Comparison of ENCODE assay signal across 8 mouse cellular contexts in the genomic region with DNA sequence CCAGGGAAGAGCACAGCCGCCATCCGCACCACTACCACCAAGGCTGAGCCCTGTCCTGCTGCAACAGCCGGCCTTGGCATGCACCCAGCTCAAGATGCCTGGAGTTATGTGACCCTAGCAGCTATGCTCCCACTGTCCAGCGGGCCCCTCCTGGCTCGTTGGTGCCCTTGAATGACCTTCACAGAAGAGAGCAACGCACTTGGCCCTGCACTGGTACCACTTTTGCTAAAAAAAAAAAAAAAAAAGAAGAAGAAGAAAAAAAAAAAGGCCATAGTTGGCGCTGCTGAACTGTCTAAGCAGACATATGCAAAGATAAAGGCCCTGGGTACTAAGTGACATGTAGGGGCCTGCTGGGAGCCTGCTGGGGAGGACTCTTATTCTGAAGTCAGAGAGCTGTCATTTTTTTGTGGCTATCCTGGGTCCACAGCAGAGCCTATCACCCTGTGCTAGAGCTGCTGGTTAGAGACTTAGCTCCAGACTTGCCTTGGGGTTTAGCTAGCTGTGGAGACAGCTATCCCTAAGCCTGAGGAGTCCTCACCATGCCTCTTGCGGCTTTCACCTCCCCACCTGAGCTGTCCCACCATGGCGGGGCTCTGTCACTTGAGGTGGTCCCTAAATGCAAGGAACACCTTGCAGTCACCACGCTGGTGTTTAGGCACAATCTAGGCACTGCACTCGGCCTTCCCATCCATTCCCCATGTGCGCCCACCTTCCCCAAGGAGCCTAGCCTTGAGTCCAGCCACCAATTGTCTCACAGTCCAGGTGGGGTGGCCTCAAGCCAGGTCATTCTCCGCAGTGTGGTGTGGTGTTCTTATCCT. TPM values are rescaled to one million over a fixed set of nuclear protein-coding genes. Genes with fewer than 3 reads are reported as not detected.
A peak's percentile ranks its signal among the peaks of the same experiment; 100 is the strongest.
DNase-seq lines count a peak whose midpoint lies in the region; ATAC-seq and TF ChIP-seq lines count a peak whose summit lies in the region.

No protein-coding gene starts in this region.

- peak; percentile 33; the same call in 1 of the 2 replicates for ATAC-seq in heart, embryonic 13.5 days (ENCODE audit: extremely low read depth, insufficient number of reproducible peaks, low FRiP score, low TSS enrichment)

- peaks cover 50% of the 10 kb centered on the region for H3K4me1 ChIP-seq in heart, embryonic 13.5 days

- peak overlapping the region; percentile 65 for H3K9ac ChIP-seq in heart, embryonic 13.5 days

- no peaks in the 10 kb centered on the region for H3K27me3 ChIP-seq in heart, embryonic 13.5 days (replicated peaks)
- H3K27me3 ChIP-seq in myocyte (ENCODE audit: control insufficient read depth, insufficient read depth, insufficient read length), result no peaks in the 10 kb centered on the region

- peak overlapping the region; percentile 47 for H3K4me2 ChIP-seq in heart, embryonic 13.5 days
- no peak overlapping the region for H3K4me2 ChIP-seq in myocyte (ENCODE audit: low read depth)

- H3K4me3 ChIP-seq in heart, embryonic 13.5 days, result 0 out of 2 replicates have a peak overlapping the region, but pooled peaks have one; percentile 3
- no peak overlapping the region for H3K4me3 ChIP-seq in myocyte

- peak overlapping the region; percentile 93 for H3K27ac ChIP-seq in heart, embryonic 13.5 days (replicated peaks)

- peaks cover 45% of the 10 kb centered on the region for H3K36me3 ChIP-seq in heart, embryonic 13.5 days
- H3K36me3 ChIP-seq in myocyte (ENCODE audit: control insufficient read depth, insufficient read depth), result peaks cover 12% of the 10 kb centered on the region

- peak; percentile 10 for TF ChIP-seq POLR2A in myocyte (IDR thresholded peaks at IDR 0.05; ENCODE audit: insufficient read length, low read depth)

- no peak overlapping the region for H3ac ChIP-seq in myocyte (ENCODE audit: control insufficient read depth, insufficient read length)

- no peaks in the 10 kb centered on the region for H3K79me2 ChIP-seq in myocyte (ENCODE audit: control insufficient read depth, insufficient read depth)

- peak; percentile 55 for DNase-seq in retina, postnatal 1 day
- DNase-seq in retina, embryonic 14.5 days (ENCODE audit: low spot score), result no peak
- peak; percentile 51 to 53 for DNase-seq in adrenal gland, adult 18-20 months (ENCODE audit: low spot score in 2 of 2)
- peak; percentile 54 to 76 for DNase-seq in kidney, postnatal 36 days
- DNase-seq in frontal cortex, postnatal 14 days (ENCODE audit: low spot score in 2 of 2), result no peak
- no peak for DNase-seq in right cerebral cortex, adult 2 months (ENCODE audit: low spot score in 2 of 2)

- no peaks in the 10 kb centered on the region for H3K9me3 ChIP-seq in heart, embryonic 13.5 days

- WGBS in heart, embryonic 13.5 days, result 33% methylated on average over 13 of the region's 13 CpGs

TF ChIP-seq in myocyte, 11 proteins besides CTCF, POLR2A, EP300 and RAD21:
- TF ChIP-seq CEBPB (IDR thresholded peaks at IDR 0.05; ENCODE audit: insufficient read depth, poor library complexity, severe bottlenecking) (no peak), TCF3 (IDR thresholded peaks at IDR 0.05; ENCODE audit: insufficient read length, low read depth) (no peak), POLR2AphosphoS2 (IDR thresholded peaks at IDR 0.05; ENCODE audit: insufficient read length, low read depth) (peak; percentile 64), MAX (IDR thresholded peaks at IDR 0.05; ENCODE audit: low read depth) (no peak), MYOD1 (IDR thresholded peaks at IDR 0.05; ENCODE audit: control insufficient read depth in 1 of 3, insufficient read length in 2 of 3, low read depth in 2 of 3) (no peak), USF1 (IDR thresholded peaks at IDR 0.05; ENCODE audit: low read depth) (no peak)

RNA-seq across cellular contexts. Expression of a gene that starts 5.4 kb away (rescaled TPM):
- 10 to 100 TPM; 31.4 to 77.1 TPM for total RNA-seq in adrenal gland, adult 18-20 months (2021)
- polyA plus RNA-seq in heart, embryonic 13.5 days (2015; fragmentation: Nextera tagmentation; extraction: Ambion mirVana), result 47.6 and 58.3 TPM in 2 replicates
- 67.9 TPM for polyA plus RNA-seq in myocyte (2012; fragmentation: generic; extraction: Trizol)

RNA-seq across cellular contexts. Expression of a gene that starts 12.4 kb away (rescaled TPM):
- total RNA-seq in adrenal gland, adult 18-20 months (2021), result 10 to 100 TPM; 53.2 to 57.8 TPM
- 61.3 and 64.1 TPM in 2 replicates for polyA plus RNA-seq in heart, embryonic 13.5 days (2015; fragmentation: Nextera tagmentation; extraction: Ambion mirVana)
- 159 TPM for polyA plus RNA-seq in myocyte (2012; fragmentation: generic; extraction: Trizol)

RNA-seq across cellular contexts. Expression of a gene that starts 18.9 kb away (rescaled TPM):
- total RNA-seq in adrenal gland, adult 18-20 months (2021), result 10 to 100 TPM; 40.7 to 40.9 TPM
- 24.3 and 24.8 TPM in 2 replicates for polyA plus RNA-seq in heart, embryonic 13.5 days (2015; fragmentation: Nextera tagmentation; extraction: Ambion mirVana)
- 58.5 TPM for polyA plus RNA-seq in myocyte (2012; fragmentation: generic; extraction: Trizol)

RNA-seq across cellular contexts. Expression of a gene that starts 30.7 kb away (rescaled TPM):
- 10 to 100 TPM; 75.5 to 87.1 TPM for total RNA-seq in adrenal gland, adult 18-20 months (2021)
- 63.4 and 66.1 TPM in 2 replicates for polyA plus RNA-seq in heart, embryonic 13.5 days (2015; fragmentation: Nextera tagmentation; extraction: Ambion mirVana)
- 95.5 TPM for polyA plus RNA-seq in myocyte (2012; fragmentation: generic; extraction: Trizol)

RNA-seq across cellular contexts. Expression of a gene that starts 30.7 kb away (rescaled TPM):
- 10 to 100 TPM; 14.3 to 19.6 TPM for total RNA-seq in adrenal gland, adult 18-20 months (2021)
- 339 and 400 TPM in 2 replicates for polyA plus RNA-seq in heart, embryonic 13.5 days (2015; fragmentation: Nextera tagmentation; extraction: Ambion mirVana)
- polyA plus RNA-seq in myocyte (2012; fragmentation: generic; extraction: Trizol), result 113 TPM

Comparison
In these comparisons a context has a peak if more than half of its experiments do, and no peak if none do; other contexts are left out.
1. DNase-seq: peak in retina, postnatal 1 day (single experiment), adrenal gland, adult 18-20 months (2 of 2) and kidney, postnatal 36 days (2 of 2); none in retina, embryonic 14.5 days (single experiment), frontal cortex, postnatal 14 days (0 of 2) and right cerebral cortex, adult 2 months (0 of 2).